Mouse (Mus musculus) hindbrain, embryonic 13.5 days (tissue): ENCODE data around the gene Morn5. TPM values are rescaled to one million over a fixed set of nuclear protein-coding genes. Genes with fewer than 3 reads are reported as not detected.

ENCODE experiments used
- ATAC-seq: fragments of 200-750 bp; cut with Nextera tagmentation; 2 replicates; pipeline ENCODE4 v1.8.0; 2017; ENCODE audit warnings: moderate TSS enrichment; ENCODE audit not compliant: low FRiP score
- H3K27ac ChIP-seq: fragments of 300-500 bp; sonication (generic); 2 replicates; pipeline ENCODE4 v1.5.1; 2015; ENCODE audit warnings: inconsistent platforms, mild to moderate bottlenecking, moderate library complexity
- H3K27me3 ChIP-seq: fragments of 300-500 bp; sonication (generic); 2 replicates; pipeline ENCODE4 v1.6.1; 2015; ENCODE audit warnings: mild to moderate bottlenecking, inconsistent platforms
- H3K36me3 ChIP-seq: fragments of 300-500 bp; sonication (generic); 2 replicates; pipeline ENCODE4 v1.6.1; 2015; ENCODE audit warnings: mild to moderate bottlenecking, inconsistent platforms
- H3K4me1 ChIP-seq: fragments of 300-500 bp; sonication (generic); replicated peaks from 2 replicates; pipeline ENCODE4 v1.6.1; 2015; ENCODE audit warnings: inconsistent platforms
- H3K4me2 ChIP-seq: fragments of 300-500 bp; sonication (generic); 2 replicates; pipeline ENCODE4 v1.6.1; 2015; ENCODE audit warnings: inconsistent platforms, mild to moderate bottlenecking, moderate library complexity
- H3K4me3 ChIP-seq: fragments of 300-500 bp; sonication (generic); 2 replicates; pipeline ENCODE4 v1.5.1; 2015; ENCODE audit warnings: mild to moderate bottlenecking, inconsistent platforms
- H3K9ac ChIP-seq: fragments of 300-500 bp; sonication (generic); 2 replicates; pipeline ENCODE4 v1.6.1; 2015; ENCODE audit warnings: mild to moderate bottlenecking, inconsistent platforms
- H3K9me3 ChIP-seq: fragments of 300-500 bp; sonication (generic); 2 replicates; pipeline ENCODE4 v1.6.1; 2016; ENCODE audit warnings: inconsistent platforms
- WGBS: fragments of 180-500 bp; shearing (Covaris S2); methylation state at CpG from one replicate; pipeline ENCODE4 v1.1.7; 2015; 5-methylcytosine and 5-hydroxymethylcytosine counted together
- polyA plus RNA-seq: library from polyadenylated mRNA; unstranded; fragments of >200 nt; fragmentation: Nextera tagmentation; extraction: Ambion mirVana; gene quantifications from 2 replicates; pipeline ENCODE4 v1.2.1, GENCODE M21; 2015

Morn5 gene
- polyA plus RNA-seq, 1 experiment from 2014 or later: 5.7 TPM

DNA sequence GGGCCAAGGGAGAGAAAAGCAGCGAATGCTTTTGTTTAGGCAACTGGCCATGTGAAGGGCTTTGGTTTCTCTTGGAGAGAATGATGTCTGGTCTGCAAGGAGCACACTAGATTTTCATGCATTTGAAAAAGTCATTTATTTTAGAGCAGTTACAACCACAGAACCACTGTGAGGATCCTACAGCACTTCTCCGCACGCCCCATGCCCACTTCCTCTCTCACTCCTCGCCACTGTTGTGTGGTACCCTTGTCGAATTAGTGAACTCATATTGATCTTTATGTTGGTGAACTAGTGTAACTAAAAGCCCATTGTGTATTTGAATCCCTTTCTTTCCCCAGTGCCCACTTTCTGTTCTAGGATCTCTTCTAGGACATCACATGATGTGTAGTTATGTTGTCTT is 26.0 kb downstream of the Morn5 start:
- no peak for ATAC-seq
- H3K27ac ChIP-seq: no peak overlapping the region
- H3K4me1 ChIP-seq: peaks cover 12% of the 10 kb centered on the region
- no peaks in the 10 kb centered on the region for H3K36me3 ChIP-seq
- no peak overlapping the region for H3K9ac ChIP-seq
- 87% methylated on average over 5 of the region's 5 CpGs for WGBS
- H3K4me2 ChIP-seq: no peak overlapping the region
- H3K9me3 ChIP-seq: no peaks in the 10 kb centered on the region
- H3K27me3 ChIP-seq: 0 out of 2 replicates have a peak, but pooled peaks cover 5% of the 10 kb centered on the region
- no peak overlapping the region for H3K4me3 ChIP-seq

DNA sequence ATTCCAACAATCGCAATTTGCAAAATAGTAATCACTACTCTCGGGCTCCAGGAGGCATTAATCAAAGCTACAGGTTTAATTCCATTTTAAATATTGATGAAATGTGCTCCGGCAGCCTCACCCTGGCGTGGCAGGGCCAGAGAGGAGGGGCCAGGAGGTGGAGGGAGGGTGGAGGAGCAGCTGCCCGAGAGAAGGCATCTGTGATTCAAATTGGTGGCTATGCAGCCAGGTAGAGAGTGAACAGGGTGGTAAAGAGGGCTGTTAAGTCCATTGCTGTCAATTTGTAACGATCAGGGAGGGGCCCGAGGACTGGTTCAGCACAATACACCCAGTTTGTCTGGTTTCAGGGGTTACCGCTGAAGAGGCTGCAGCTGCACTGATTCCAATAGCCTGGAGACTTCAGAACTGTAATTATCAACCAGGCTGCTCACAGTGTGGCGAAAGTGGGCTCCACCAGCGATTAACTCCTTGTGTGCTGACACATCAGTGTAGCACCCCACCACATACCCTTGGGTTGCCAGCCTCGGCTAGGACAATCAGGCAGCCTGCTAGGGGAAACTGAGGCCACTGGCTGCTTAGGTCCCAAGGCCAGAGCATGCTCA is 28.0 kb downstream of the Morn5 start:
- Histone ChIP-seq H3K27me3 (0 out of 2 replicates have a peak, but pooled peaks cover 8% of the 10 kb centered on the region), H3K4me2 (peak overlapping the region; percentile 52), H3K27ac (no peak overlapping the region), H3K9me3 (no peaks in the 10 kb centered on the region), H3K9ac (peak overlapping the region; percentile 60), H3K4me1 (peaks cover 12% of the 10 kb centered on the region), H3K4me3 (peak overlapping the region; percentile 14), H3K36me3 (no peaks in the 10 kb centered on the region)
- ATAC-seq: peak; percentile 72
- 21% methylated on average over 11 of the region's 11 CpGs for WGBS

DNA sequence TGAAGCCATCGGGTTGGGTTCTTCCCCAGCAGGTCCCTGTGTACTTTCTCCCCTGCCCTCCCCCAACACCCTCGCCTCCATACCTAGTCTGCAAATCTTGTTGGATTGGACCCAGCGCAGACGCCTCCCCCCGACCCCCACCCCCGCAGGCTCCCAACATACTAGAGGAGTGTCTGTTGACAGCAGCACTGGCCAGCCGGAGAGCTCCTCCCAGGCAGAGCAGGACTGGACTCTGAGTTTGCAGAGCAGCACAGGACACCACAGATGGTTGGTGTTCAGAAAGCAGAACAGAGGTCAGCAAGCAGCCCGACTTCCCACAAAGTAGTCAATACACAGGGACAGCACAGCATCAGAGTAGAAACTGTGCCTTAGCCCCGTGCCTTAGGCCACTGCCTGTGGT is 32.2 kb downstream of the Morn5 start:
- H3K27ac ChIP-seq: no peak overlapping the region
- no peak overlapping the region for H3K9ac ChIP-seq
- ATAC-seq: no peak
- peaks cover 28% of the 10 kb centered on the region for H3K27me3 ChIP-seq
- no peaks in the 10 kb centered on the region for H3K36me3 ChIP-seq
- H3K9me3 ChIP-seq: no peaks in the 10 kb centered on the region
- H3K4me2 ChIP-seq: no peak overlapping the region
- 47% methylated on average over 9 of the region's 9 CpGs for WGBS
- no peak overlapping the region for H3K4me3 ChIP-seq
- peaks cover 12% of the 10 kb centered on the region for H3K4me1 ChIP-seq

DNA sequence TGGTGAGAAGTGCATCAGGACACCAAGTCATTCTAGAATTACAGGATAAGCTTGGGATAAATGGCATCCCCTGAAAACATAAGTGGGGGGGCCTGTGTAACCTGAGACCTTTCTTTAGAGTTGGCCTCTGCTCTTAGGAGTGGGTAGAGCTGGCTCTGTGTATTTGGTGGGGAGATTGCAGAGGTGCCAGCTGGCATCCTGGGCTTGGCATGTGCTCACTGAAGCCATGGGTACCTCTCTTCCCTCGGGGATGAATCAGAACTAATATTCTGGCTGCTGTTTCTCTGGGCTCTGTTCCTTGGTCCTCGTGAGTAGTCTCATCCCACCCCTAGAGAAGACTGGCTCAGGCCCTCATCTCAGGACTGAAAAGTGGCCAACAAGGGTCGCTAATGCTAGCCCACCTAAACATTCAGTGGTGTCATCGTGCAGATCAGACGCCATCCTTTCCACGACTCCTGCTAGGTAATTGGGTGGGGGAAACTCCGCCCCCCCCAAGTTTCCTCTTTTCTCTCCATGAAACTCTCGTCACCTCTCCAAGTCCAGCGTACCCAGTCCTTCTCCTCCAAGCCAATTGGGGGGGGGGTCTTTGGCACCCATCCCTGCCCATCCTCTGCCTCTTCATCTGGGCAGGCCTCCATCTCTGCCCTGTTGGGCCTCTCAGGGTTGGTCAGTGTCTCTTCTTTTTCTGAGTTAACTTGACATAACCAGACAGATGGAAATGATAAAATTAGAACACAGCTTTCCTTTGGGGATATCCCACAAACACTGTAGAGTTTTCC is 33.7 kb downstream of the Morn5 start:
- Histone ChIP-seq H3K27ac (no peak overlapping the region), H3K4me2 (no peak overlapping the region), H3K4me1 (no peaks in the 10 kb centered on the region), H3K4me3 (no peak overlapping the region), H3K36me3 (no peaks in the 10 kb centered on the region), H3K27me3 (peaks cover 43% of the 10 kb centered on the region), H3K9ac (no peak overlapping the region), H3K9me3 (no peaks in the 10 kb centered on the region)
- ATAC-seq: no peak
- WGBS: 90% methylated on average over 9 of the region's 9 CpGs

DNA sequence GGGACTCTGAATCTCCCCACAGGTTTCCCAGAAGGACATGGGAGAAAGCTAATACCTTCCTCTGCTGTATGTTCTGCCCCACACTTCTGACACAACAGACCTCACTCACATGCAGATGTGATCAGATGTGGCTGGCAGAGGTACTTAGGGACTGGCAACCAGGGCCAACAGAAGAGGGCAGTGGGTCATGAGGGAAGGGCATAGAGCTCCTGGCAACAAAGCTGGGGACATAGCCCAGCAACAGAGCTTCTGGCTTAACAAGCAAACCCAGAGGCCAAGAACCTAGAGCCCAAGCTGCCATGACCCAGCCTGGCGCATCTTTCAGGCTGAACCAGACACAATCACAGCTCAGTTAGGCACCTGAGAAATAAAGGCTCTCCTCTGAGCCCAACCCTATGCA is 35.8 kb downstream of the Morn5 start:
- no peak overlapping the region for H3K9ac ChIP-seq
- no peak for ATAC-seq
- no peaks in the 10 kb centered on the region for H3K9me3 ChIP-seq
- no peak overlapping the region for H3K27ac ChIP-seq
- 70% methylated on average over 1 of the region's 1 CpGs for WGBS
- H3K4me2 ChIP-seq: no peak overlapping the region
- no peaks in the 10 kb centered on the region for H3K36me3 ChIP-seq
- no peaks in the 10 kb centered on the region for H3K4me1 ChIP-seq
- H3K4me3 ChIP-seq: no peak overlapping the region
- peaks cover 59% of the 10 kb centered on the region for H3K27me3 ChIP-seq

DNA sequence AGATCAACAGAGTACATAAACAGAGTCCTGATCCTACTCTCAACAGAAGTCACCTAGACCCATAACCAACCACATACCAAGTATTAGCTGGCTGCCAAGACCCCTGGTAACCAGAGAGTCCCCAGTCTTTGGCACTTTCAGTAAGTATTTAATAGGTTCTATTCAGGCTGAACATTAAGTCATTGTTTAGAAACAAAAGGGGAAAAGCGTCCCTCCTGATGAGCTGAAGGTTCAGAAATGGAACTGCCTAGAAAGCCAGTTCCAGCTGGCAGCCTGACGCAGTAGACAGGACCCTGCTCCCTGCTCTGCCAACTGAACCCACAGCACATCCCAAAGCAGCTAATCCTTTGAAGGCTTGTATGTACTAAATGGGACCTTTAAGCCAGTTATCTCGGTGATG is 39.9 kb downstream of the Morn5 start:
- no peak for ATAC-seq
- no peaks in the 10 kb centered on the region for H3K36me3 ChIP-seq
- H3K27me3 ChIP-seq: peaks cover 93% of the 10 kb centered on the region
- no peak overlapping the region for H3K4me3 ChIP-seq
- no peak overlapping the region for H3K4me2 ChIP-seq
- H3K4me1 ChIP-seq: peaks cover 18% of the 10 kb centered on the region
- H3K9me3 ChIP-seq: no peaks in the 10 kb centered on the region
- H3K27ac ChIP-seq: no peak overlapping the region
- 42% methylated on average over 3 of the region's 3 CpGs for WGBS
- no peak overlapping the region for H3K9ac ChIP-seq

DNA sequence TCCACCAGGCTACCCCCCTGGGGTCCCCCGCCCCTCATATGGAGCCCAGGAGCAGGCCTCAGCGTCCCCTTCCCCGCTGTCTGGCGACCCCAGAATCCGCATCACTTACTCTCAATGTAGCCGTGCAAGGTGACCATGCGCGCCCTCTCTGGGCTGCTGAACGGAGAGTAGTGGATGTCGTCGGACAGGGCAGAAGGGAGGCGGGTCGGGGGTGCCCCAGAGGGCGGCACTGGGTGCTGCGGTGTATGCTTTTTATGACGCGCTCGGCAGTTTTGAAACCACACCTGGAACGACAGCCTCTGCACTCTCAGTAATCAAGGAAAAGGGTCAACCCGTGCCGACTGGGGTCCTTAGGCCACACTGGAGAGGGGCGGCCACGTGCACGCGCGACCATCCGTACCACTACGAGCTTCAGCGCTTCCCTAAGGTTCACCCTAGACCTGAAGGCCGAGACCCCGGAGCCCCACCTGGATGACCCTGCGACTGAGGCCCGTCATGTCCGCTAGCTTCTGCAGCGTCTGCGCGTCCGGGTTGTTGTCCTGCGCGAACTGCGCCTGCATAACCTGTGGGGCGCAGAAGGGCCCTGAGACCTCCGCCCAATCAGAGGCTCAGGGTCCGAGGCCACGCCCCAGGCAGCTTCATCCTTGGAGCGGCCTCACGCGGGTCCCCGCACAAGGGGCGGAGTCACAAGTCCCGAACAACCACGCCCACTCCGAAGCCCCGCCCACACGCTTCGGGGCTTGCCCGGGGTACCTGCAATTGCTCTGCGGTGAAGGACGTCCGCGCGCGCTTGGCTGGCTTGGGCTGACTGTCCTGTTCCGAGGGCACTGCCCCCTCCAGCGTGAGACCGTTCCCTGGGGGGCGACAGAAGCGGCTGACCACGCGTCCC is 41.8 kb downstream of the Morn5 start:
- peaks cover 19% of the 10 kb centered on the region for H3K4me1 ChIP-seq
- H3K4me3 ChIP-seq: peak overlapping the region; percentile 41
- peaks cover 100% of the 10 kb centered on the region for H3K27me3 ChIP-seq
- H3K27ac ChIP-seq: no peak overlapping the region
- H3K4me2 ChIP-seq: peak overlapping the region; percentile 65
- no peaks in the 10 kb centered on the region for H3K36me3 ChIP-seq
- WGBS: 3% methylated on average over 70 of the region's 70 CpGs
- peak; percentile 71 for ATAC-seq
- H3K9me3 ChIP-seq: no peaks in the 10 kb centered on the region
- no peak overlapping the region for H3K9ac ChIP-seq

DNA sequence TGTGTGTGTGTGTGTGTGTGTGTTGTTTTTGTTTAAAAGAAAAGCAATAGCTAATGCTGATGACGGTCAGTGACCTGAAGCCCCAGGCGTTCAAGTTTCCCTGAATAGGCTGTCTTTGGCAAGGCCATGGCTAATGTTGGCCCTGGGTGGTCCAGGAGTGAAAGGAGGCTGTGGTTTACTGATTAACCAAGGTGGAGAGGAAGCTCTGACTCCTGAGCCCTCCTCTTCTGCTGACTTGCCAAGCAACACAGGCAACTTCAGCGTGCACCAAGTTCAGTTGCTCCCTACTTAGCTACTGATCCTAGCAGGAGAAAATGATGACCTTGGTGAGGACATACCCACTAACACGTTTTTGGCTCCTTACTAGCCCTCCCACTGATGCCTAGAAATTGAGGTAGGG is 43.5 kb downstream of the Morn5 start:
- 1% methylated on average over 4 of the region's 4 CpGs for WGBS
- H3K9ac ChIP-seq: no peak overlapping the region
- peaks cover 100% of the 10 kb centered on the region for H3K27me3 ChIP-seq
- no peaks in the 10 kb centered on the region for H3K36me3 ChIP-seq
- H3K4me2 ChIP-seq: no peak overlapping the region
- H3K27ac ChIP-seq: no peak overlapping the region
- H3K9me3 ChIP-seq: no peaks in the 10 kb centered on the region
- H3K4me3 ChIP-seq: no peak overlapping the region
- peaks cover 19% of the 10 kb centered on the region for H3K4me1 ChIP-seq
- no peak for ATAC-seq

DNA sequence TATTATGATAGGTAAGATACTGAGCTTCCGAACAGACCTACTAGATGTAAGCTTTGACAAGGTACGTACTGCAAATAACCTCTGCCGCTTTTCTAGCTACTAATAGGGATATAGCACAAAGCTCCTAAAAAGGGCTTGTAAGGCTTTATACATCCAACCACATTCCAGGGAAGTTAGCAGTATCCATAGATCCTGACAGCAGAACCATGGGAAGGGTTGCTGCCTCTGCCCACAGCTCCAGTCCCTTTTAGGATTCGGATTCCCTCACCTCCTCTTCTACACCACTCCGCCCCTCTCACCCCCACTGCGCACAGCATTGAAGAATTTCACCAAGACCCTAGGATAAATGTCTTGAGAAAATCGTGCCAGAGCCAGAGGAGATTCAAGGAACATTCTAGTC is 44.0 kb downstream of the Morn5 start:
- H3K9me3 ChIP-seq: no peaks in the 10 kb centered on the region
- H3K4me2 ChIP-seq: no peak overlapping the region
- H3K4me3 ChIP-seq: no peak overlapping the region
- peaks cover 19% of the 10 kb centered on the region for H3K4me1 ChIP-seq
- H3K9ac ChIP-seq: no peak overlapping the region
- H3K27me3 ChIP-seq: peaks cover 100% of the 10 kb centered on the region
- H3K36me3 ChIP-seq: no peaks in the 10 kb centered on the region
- ATAC-seq: no peak
- WGBS: 16% methylated on average over 7 of the region's 7 CpGs
- no peak overlapping the region for H3K27ac ChIP-seq

DNA sequence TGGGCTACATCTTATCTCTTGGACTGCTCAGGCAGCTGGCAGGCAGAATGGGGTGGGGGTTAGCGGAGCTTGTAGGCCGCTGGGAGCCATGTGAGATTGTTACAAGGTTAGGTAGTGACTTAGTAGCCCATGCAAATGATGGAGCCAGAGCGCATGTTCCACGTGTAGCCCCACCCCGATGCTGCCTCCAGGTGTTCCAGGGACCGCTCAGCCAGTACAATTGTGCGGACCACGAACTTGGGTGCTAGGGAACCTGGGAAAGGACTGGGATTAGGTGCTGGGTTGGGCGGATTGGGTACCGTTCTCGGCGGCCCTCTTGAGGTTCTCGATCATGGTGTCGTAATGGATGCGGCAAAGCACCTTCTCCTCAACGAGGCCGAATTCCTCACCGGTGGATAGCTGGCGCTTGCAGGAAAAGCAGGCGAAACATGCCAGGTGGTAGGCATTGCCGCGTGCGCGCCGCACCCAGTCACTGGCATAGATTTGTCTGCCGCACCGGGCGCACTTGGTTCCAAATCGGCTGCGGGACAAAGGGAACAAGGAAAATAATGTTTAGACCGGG is 44.7 kb downstream of the Morn5 start:
- Histone ChIP-seq H3K4me2 (no peak overlapping the region), H3K4me3 (0 out of 2 replicates have a peak overlapping the region, but pooled peaks have one; percentile 12)
- WGBS: 8% methylated on average over 31 of the region's 31 CpGs

DNA sequence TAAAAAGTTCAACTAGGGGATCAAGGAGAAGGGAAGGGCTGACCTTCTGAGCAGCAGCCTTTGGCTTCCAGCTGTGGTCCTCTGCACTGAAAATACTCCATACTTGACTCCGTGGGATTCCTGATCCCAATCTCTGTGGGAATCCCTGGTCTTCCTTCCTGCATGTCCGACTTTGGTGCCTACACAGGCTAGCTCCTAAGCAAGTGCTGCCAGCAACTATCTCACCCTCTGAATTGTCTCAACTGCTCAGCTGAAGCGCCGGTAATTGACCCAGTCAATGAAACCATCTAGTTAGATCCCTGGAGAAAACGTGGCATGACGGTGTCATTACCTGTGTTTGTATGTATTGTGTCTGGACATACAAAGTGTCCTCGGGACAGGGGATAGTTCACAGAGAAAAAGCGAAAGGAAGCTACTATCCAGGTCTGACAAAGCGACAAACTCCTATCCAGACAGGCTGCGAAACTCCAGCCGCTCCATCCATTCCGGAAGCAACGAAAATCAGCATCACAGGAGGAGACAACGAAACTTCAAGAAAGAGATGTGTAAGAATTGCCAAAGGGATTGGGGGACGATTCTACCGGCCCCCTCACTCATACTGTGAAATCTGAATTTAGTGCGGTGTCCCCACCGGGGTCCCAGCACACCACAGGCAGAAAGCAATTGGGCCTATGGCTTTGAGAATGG is 48.0 kb downstream of the Morn5 start:
- ATAC-seq: no peak
- Histone ChIP-seq H3K4me2 (no peak overlapping the region), H3K4me1 (peaks cover 7% of the 10 kb centered on the region), H3K36me3 (no peaks in the 10 kb centered on the region), H3K9me3 (no peaks in the 10 kb centered on the region), H3K4me3 (no peak overlapping the region), H3K27ac (no peak overlapping the region), H3K9ac (no peak overlapping the region), H3K27me3 (peaks cover 100% of the 10 kb centered on the region)
- WGBS: 3% methylated on average over 18 of the region's 18 CpGs

More for the DNA sequence above, 44.7 kb downstream of the Morn5 start:
- Histone ChIP-seq H3K27ac (no peak overlapping the region), H3K9ac (no peak overlapping the region), H3K9me3 (no peaks in the 10 kb centered on the region), H3K36me3 (no peaks in the 10 kb centered on the region), H3K27me3 (peaks cover 100% of the 10 kb centered on the region), H3K4me1 (peaks cover 19% of the 10 kb centered on the region)
- no peak for ATAC-seq
